Mouse (Mus musculus): ENCODE measurements around the gene Agtpbp1.

DNA sequence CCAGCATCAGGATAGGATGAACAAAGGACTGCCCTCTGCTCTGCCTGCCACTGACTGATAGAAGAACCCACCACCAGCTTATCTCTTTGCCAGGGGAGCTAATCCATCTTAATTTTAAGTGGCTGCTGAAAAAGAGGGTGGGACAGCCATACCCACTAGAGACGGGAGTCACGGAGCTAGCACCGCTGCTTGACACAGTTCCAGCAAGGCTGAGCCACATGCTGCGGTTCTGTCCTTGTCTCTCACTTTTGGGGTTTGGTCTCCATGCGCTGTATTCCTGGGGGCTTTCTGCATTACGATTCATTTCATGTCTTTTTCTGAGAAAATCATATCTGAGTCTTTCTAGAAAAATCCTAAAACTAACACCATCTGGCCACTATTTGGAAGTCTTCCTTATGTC, 13.9 kb downstream of the Agtpbp1 start:
- no peak for TF ChIP-seq CTCF (IDR thresholded peaks at IDR 0.05; ENCODE audit: borderline replicate concordance, insufficient read depth, low read length)
- no peak for TF ChIP-seq POLR2A (IDR thresholded peaks at IDR 0.05; ENCODE audit: low read depth, low read length)
